Mouse (Mus musculus): ENCODE results near the gene Cd86. TPM values are rescaled to one million over a fixed set of nuclear protein-coding genes. Genes with fewer than 3 reads are reported as not detected.

Cd86 gene
- total and polyA plus RNA-seq, 3 experiments = not detected

GRCm38 (mm10) chr16:36651174-36651766 is 14.6 kb downstream of the Cd86 start:
- no peaks in the 10 kb centered on the region for H3K36me3 ChIP-seq (replicated peaks)
- H3K4me1 ChIP-seq (ENCODE audit: insufficient read depth, low read depth, low read length) = no peaks in the 10 kb centered on the region
- TF ChIP-seq POLR2AphosphoS5 (IDR thresholded peaks at IDR 0.05; ENCODE audit: insufficient replicate concordance, low read depth, low read length) (no peak), CTCF (IDR thresholded peaks at IDR 0.05; ENCODE audit: low read depth, low read length) (no peak), GATA1 (IDR thresholded peaks at IDR 0.05; ENCODE audit: borderline replicate concordance, low read length) (no peak), GATA2 (IDR thresholded peaks at IDR 0.05; ENCODE audit: borderline replicate concordance, low read depth, low read length) (no peak), TAL1 (conservative IDR thresholded peaks at IDR 0.05; ENCODE audit: low read depth, low read length) (no peak)
- ATAC-seq (ENCODE audit: extremely low read depth, insufficient number of reproducible peaks, low FRiP score, poor library complexity, severe bottlenecking) = no peak
- DNase-seq (ENCODE audit: low spot score) = no peak
- no peak overlapping the region for H3K4me3 ChIP-seq (ENCODE audit: low read depth, low read length)
- H3K9me3 ChIP-seq (replicated peaks) = no peaks in the 10 kb centered on the region
- H3K27me3 ChIP-seq (ENCODE audit: insufficient read depth, low read length) = no peaks in the 10 kb centered on the region

GRCm38 (mm10) chr16:36650511-36650910 is 15.4 kb downstream of the Cd86 start:
- H3K4me1 ChIP-seq (ENCODE audit: insufficient read depth, low read depth, low read length) = no peaks in the 10 kb centered on the region
- DNase-seq (ENCODE audit: low spot score) = no peak
- H3K4me3 ChIP-seq (ENCODE audit: low read depth, low read length) = no peak overlapping the region
- H3K27me3 ChIP-seq (ENCODE audit: insufficient read depth, low read length) = no peaks in the 10 kb centered on the region
- TF ChIP-seq TAL1 (conservative IDR thresholded peaks at IDR 0.05; ENCODE audit: low read depth, low read length) (no peak), GATA1 (IDR thresholded peaks at IDR 0.05; ENCODE audit: borderline replicate concordance, low read length) (no peak), GATA2 (IDR thresholded peaks at IDR 0.05; ENCODE audit: borderline replicate concordance, low read depth, low read length) (no peak)
- no peaks in the 10 kb centered on the region for H3K9me3 ChIP-seq (replicated peaks)
- no peak for ATAC-seq (ENCODE audit: extremely low read depth, insufficient number of reproducible peaks, low FRiP score, poor library complexity, severe bottlenecking)
- no peaks in the 10 kb centered on the region for H3K36me3 ChIP-seq (replicated peaks)

- Histone ChIP-seq H3K9me3 (replicated peaks) (no peaks in the 10 kb centered on the region), H3K27me3 (ENCODE audit: insufficient read depth, low read length) (no peaks in the 10 kb centered on the region), H3K4me1 (ENCODE audit: insufficient read depth, low read depth, low read length) (no peaks in the 10 kb centered on the region), H3K36me3 (replicated peaks) (no peaks in the 10 kb centered on the region), H3K4me3 (ENCODE audit: low read depth, low read length) (no peak overlapping the region)
- no peak for TF ChIP-seq TAL1 (conservative IDR thresholded peaks at IDR 0.05; ENCODE audit: low read depth, low read length)
- TF ChIP-seq POLR2AphosphoS5 (IDR thresholded peaks at IDR 0.05; ENCODE audit: insufficient replicate concordance, low read depth, low read length) = no peak
- no peak for TF ChIP-seq CTCF (IDR thresholded peaks at IDR 0.05; ENCODE audit: low read depth, low read length)
- TF ChIP-seq GATA2 (IDR thresholded peaks at IDR 0.05; ENCODE audit: borderline replicate concordance, low read depth, low read length) = no peak
- TF ChIP-seq GATA1 (IDR thresholded peaks at IDR 0.05; ENCODE audit: borderline replicate concordance, low read length) = no peak
- DNase-seq (ENCODE audit: low spot score) (no peak), ATAC-seq (ENCODE audit: extremely low read depth, insufficient number of reproducible peaks, low FRiP score, poor library complexity, severe bottlenecking) (no peak)
Observed at GRCm38 (mm10) chr16:36649304-36649703, 16.6 kb downstream of the Cd86 start.

- DNase-seq (ENCODE audit: low spot score) = no peak
- TF ChIP-seq CTCF (IDR thresholded peaks at IDR 0.05; ENCODE audit: low read depth, low read length) = no peak
- TF ChIP-seq TAL1 (conservative IDR thresholded peaks at IDR 0.05; ENCODE audit: low read depth, low read length) = no peak
- no peak for TF ChIP-seq POLR2AphosphoS5 (IDR thresholded peaks at IDR 0.05; ENCODE audit: insufficient replicate concordance, low read depth, low read length)
- TF ChIP-seq GATA2 (IDR thresholded peaks at IDR 0.05; ENCODE audit: borderline replicate concordance, low read depth, low read length) = no peak
- TF ChIP-seq GATA1 (IDR thresholded peaks at IDR 0.05; ENCODE audit: borderline replicate concordance, low read length) = no peak
- no peaks in the 10 kb centered on the region for H3K4me1 ChIP-seq (ENCODE audit: insufficient read depth, low read depth, low read length)
- no peaks in the 10 kb centered on the region for H3K36me3 ChIP-seq (replicated peaks)
- no peaks in the 10 kb centered on the region for H3K9me3 ChIP-seq (replicated peaks)
- H3K27me3 ChIP-seq (ENCODE audit: insufficient read depth, low read length) = no peaks in the 10 kb centered on the region
- ATAC-seq (ENCODE audit: extremely low read depth, insufficient number of reproducible peaks, low FRiP score, poor library complexity, severe bottlenecking) = no peak
- no peak overlapping the region for H3K4me3 ChIP-seq (ENCODE audit: low read depth, low read length)
Observed at GRCm38 (mm10) chr16:36645124-36645523, 20.8 kb downstream of the Cd86 start.

GRCm38 (mm10) chr16:36642696-36643046 is 23.2 kb downstream of the Cd86 start:
- Histone ChIP-seq H3K9me3 (replicated peaks) (no peaks in the 10 kb centered on the region), H3K36me3 (replicated peaks) (no peaks in the 10 kb centered on the region), H3K4me1 (ENCODE audit: insufficient read depth, low read depth, low read length) (no peaks in the 10 kb centered on the region), H3K27me3 (ENCODE audit: insufficient read depth, low read length) (no peaks in the 10 kb centered on the region), H3K4me3 (ENCODE audit: low read depth, low read length) (no peak overlapping the region)
- TF ChIP-seq TAL1 (conservative IDR thresholded peaks at IDR 0.05; ENCODE audit: low read depth, low read length) (no peak), POLR2AphosphoS5 (IDR thresholded peaks at IDR 0.05; ENCODE audit: insufficient replicate concordance, low read depth, low read length) (no peak), GATA1 (IDR thresholded peaks at IDR 0.05; ENCODE audit: borderline replicate concordance, low read length) (no peak), CTCF (IDR thresholded peaks at IDR 0.05; ENCODE audit: low read depth, low read length) (no peak), GATA2 (IDR thresholded peaks at IDR 0.05; ENCODE audit: borderline replicate concordance, low read depth, low read length) (no peak)
- ATAC-seq (ENCODE audit: extremely low read depth, insufficient number of reproducible peaks, low FRiP score, poor library complexity, severe bottlenecking) (no peak), DNase-seq (ENCODE audit: low spot score) (no peak)

GRCm38 (mm10) chr16:36641830-36642695 is 23.8 kb downstream of the Cd86 start:
- Histone ChIP-seq H3K27me3 (ENCODE audit: insufficient read depth, low read length) (no peaks in the 10 kb centered on the region), H3K9me3 (replicated peaks) (no peaks in the 10 kb centered on the region), H3K4me3 (ENCODE audit: low read depth, low read length) (no peak overlapping the region), H3K4me1 (ENCODE audit: insufficient read depth, low read depth, low read length) (no peaks in the 10 kb centered on the region), H3K36me3 (replicated peaks) (no peaks in the 10 kb centered on the region)
- ATAC-seq (ENCODE audit: extremely low read depth, insufficient number of reproducible peaks, low FRiP score, poor library complexity, severe bottlenecking) (no peak), DNase-seq (ENCODE audit: low spot score) (no peak)
- TF ChIP-seq TAL1 (conservative IDR thresholded peaks at IDR 0.05; ENCODE audit: low read depth, low read length) = no peak
- TF ChIP-seq GATA2 (IDR thresholded peaks at IDR 0.05; ENCODE audit: borderline replicate concordance, low read depth, low read length) = no peak
- no peak for TF ChIP-seq POLR2AphosphoS5 (IDR thresholded peaks at IDR 0.05; ENCODE audit: insufficient replicate concordance, low read depth, low read length)
- TF ChIP-seq CTCF (IDR thresholded peaks at IDR 0.05; ENCODE audit: low read depth, low read length) = no peak
- TF ChIP-seq GATA1 (IDR thresholded peaks at IDR 0.05; ENCODE audit: borderline replicate concordance, low read length) = no peak
